Mouse (Mus musculus): ENCODE measurements around the gene Nbeal2.
"Not testable (repeated sequence)": the region's sequence is repeated elsewhere in the genome, so short reads cannot be mapped to it uniquely, and the experiment has no call there.

Gene Nbeal2

GRCm38 (mm10) chr9:110653655-110654461, at the start of gene Nbeal2:
Nbeal2 (minus strand) TSS chr9:110654161.
- DNase-seq (ENCODE audit: low read depth, low spot score) = peak; percentile 98

- DNase-seq (ENCODE audit: low read depth, low spot score) = no peak
These were observed 48.9 kb upstream of the Nbeal2 start for GRCm38 (mm10) chr9:110702848-110703247.

- no peak for DNase-seq (ENCODE audit: low read depth, low spot score)
These were observed 47.4 kb upstream of the Nbeal2 start for GRCm38 (mm10) chr9:110701114-110702032.

- no peak for DNase-seq (ENCODE audit: low read depth, low spot score)
These were observed 45.6 kb upstream of the Nbeal2 start for GRCm38 (mm10) chr9:110699574-110699973.

GRCm38 (mm10) chr9:110697465-110697864, 43.5 kb upstream of the Nbeal2 start:
- peak; percentile 56 for DNase-seq (ENCODE audit: low read depth, low spot score)

- no peak for DNase-seq (ENCODE audit: low read depth, low spot score)
These were observed 42.5 kb upstream of the Nbeal2 start for GRCm38 (mm10) chr9:110696427-110696826.

GRCm38 (mm10) chr9:110695165-110695755, 41.3 kb upstream of the Nbeal2 start:
- no peak for DNase-seq (ENCODE audit: low read depth, low spot score)

- no peak for DNase-seq (ENCODE audit: low read depth, low spot score)
These were observed 35.4 kb upstream of the Nbeal2 start for GRCm38 (mm10) chr9:110689261-110689779.

GRCm38 (mm10) chr9:110687846-110688245, 33.9 kb upstream of the Nbeal2 start:
- no peak for DNase-seq (ENCODE audit: low read depth, low spot score)

GRCm38 (mm10) chr9:110687061-110687460, 33.1 kb upstream of the Nbeal2 start:
- DNase-seq (ENCODE audit: low read depth, low spot score) = no peak

- DNase-seq (ENCODE audit: low read depth, low spot score) = no peak
These were observed 32.5 kb upstream of the Nbeal2 start for GRCm38 (mm10) chr9:110686472-110686871.

- DNase-seq (ENCODE audit: low read depth, low spot score) = no peak
These were observed 31.6 kb upstream of the Nbeal2 start for GRCm38 (mm10) chr9:110685591-110685990.

GRCm38 (mm10) chr9:110685187-110685586, 31.2 kb upstream of the Nbeal2 start:
- no peak for DNase-seq (ENCODE audit: low read depth, low spot score)

GRCm38 (mm10) chr9:110684100-110684831, 30.3 kb upstream of the Nbeal2 start:
- DNase-seq (ENCODE audit: low read depth, low spot score) = peak; percentile 36

GRCm38 (mm10) chr9:110683574-110684099, 29.7 kb upstream of the Nbeal2 start:
- no peak for DNase-seq (ENCODE audit: low read depth, low spot score)

GRCm38 (mm10) chr9:110682697-110683096, 28.7 kb upstream of the Nbeal2 start:
- DNase-seq (ENCODE audit: low read depth, low spot score) = not testable (repeated sequence)

- no peak for DNase-seq (ENCODE audit: low read depth, low spot score)
These were observed 28.3 kb upstream of the Nbeal2 start for GRCm38 (mm10) chr9:110682255-110682654.

- no peak for DNase-seq (ENCODE audit: low read depth, low spot score)
These were observed 27.9 kb upstream of the Nbeal2 start for GRCm38 (mm10) chr9:110681817-110682216.

- no peak for DNase-seq (ENCODE audit: low read depth, low spot score)
These were observed 27.0 kb upstream of the Nbeal2 start for GRCm38 (mm10) chr9:110680736-110681507.

GRCm38 (mm10) chr9:110678886-110679285, 24.9 kb upstream of the Nbeal2 start:
- DNase-seq (ENCODE audit: low read depth, low spot score) = no peak
